Mouse (Mus musculus): ENCODE results near the gene Pitpnm2. TPM values are rescaled to one million over a fixed set of nuclear protein-coding genes. Genes with fewer than 3 reads are reported as not detected.

The Pitpnm2 gene
- polyA plus RNA-seq, 1 experiment from 2014 or later = 7.5 TPM

DNA sequence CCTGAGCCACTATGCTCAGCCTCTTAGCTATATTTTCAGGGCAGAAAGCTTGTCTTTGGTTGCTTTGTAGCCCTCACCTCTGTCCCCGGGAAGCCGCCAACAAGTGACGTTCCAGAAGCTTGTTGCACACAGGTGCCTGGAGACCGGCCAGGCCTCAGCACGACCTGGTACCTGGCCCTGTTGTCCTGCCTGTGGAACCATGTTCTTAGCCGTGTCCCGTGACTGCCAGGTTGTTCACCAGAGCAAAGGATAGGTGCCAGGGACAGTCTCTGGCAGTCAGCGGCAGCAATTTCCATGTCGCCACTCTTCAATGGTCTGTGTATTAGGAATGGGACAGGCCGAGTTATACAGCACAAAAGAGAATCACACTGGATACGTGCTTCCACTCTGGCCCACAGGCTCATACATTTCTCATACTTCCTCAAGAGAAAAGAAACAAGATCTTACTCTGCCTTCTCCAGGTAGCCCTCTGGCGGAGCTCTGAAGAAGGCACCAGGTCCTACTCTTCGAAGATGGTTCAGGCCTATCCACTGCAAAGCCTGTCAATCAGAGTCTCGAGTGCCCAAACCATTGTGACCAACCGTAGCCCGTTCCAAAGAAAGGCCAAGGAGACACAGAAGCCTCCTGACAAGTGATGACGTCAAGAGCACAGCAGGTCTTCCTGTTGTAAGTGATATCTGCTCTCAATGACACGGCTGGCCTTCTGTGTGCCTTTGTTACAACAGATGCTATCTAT, 39.1 kb downstream of the Pitpnm2 start:
- Histone ChIP-seq H3K4me3 (no peak overlapping the region), H3K4me2 (no peak overlapping the region), H3K4me1 (replicated peaks) (peaks cover 91% of the 10 kb centered on the region), H3K9me3 (replicated peaks) (no peaks in the 10 kb centered on the region), H3K36me3 (peaks cover 7% of the 10 kb centered on the region), H3K27me3 (replicated peaks) (no peaks in the 10 kb centered on the region), H3K27ac (ENCODE audit: poor library complexity, severe bottlenecking) (peak overlapping the region; percentile 67), H3K9ac (no peak overlapping the region)
- no peak for ATAC-seq (ENCODE audit: insufficient number of reproducible peaks, low FRiP score)
- WGBS = 56% methylated on average over 18 of the region's 18 CpGs

DNA sequence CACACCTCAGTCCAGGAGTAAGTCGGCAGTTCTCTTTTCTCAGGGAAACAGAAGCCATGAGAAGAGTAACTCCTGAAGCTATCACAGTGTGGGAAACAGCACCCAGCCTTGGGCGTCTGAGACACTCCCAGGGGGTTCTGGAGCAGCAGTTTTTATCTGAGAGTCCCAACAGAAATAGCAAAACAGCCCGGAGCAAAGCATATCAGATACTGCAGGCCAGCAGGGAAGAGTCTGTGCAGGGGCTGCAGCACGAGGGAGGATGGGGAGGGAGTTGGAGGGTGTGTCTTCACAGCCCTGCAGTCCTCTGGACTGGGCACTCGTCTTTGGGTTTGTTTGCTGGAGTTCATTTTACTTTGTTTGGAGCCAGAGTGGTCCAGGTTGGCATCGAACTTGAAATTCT, 39.7 kb downstream of the Pitpnm2 start:
- Histone ChIP-seq H3K4me1 (replicated peaks) (peaks cover 91% of the 10 kb centered on the region), H3K27me3 (replicated peaks) (no peaks in the 10 kb centered on the region), H3K9ac (peak overlapping the region; percentile 28; the same call in 1 of the 2 replicates), H3K36me3 (peaks cover 4% of the 10 kb centered on the region; the same call in 1 of the 2 replicates), H3K27ac (ENCODE audit: poor library complexity, severe bottlenecking) (peak overlapping the region; percentile 67), H3K4me3 (no peak overlapping the region), H3K9me3 (replicated peaks) (no peaks in the 10 kb centered on the region), H3K4me2 (peak overlapping the region; percentile 6; the same call in 1 of the 2 replicates)
- ATAC-seq (ENCODE audit: insufficient number of reproducible peaks, low FRiP score) = no peak
- WGBS = 17% methylated on average over 6 of the region's 6 CpGs

GRCm38 (mm10) chr5:124208030-124208429, 41.5 kb downstream of the Pitpnm2 start:
- ATAC-seq (ENCODE audit: insufficient number of reproducible peaks, low FRiP score) = no peak
- Histone ChIP-seq H3K9me3 (replicated peaks) (no peaks in the 10 kb centered on the region), H3K4me2 (no peak overlapping the region), H3K4me3 (no peak overlapping the region), H3K9ac (peak overlapping the region; percentile 56; the same call in 1 of the 2 replicates), H3K36me3 (peaks cover 4% of the 10 kb centered on the region; the same call in 1 of the 2 replicates), H3K27me3 (replicated peaks) (no peaks in the 10 kb centered on the region), H3K27ac (ENCODE audit: poor library complexity, severe bottlenecking) (peak overlapping the region; percentile 99), H3K4me1 (replicated peaks) (peaks cover 89% of the 10 kb centered on the region)
- WGBS = 69% methylated on average over 8 of the region's 8 CpGs

DNA sequence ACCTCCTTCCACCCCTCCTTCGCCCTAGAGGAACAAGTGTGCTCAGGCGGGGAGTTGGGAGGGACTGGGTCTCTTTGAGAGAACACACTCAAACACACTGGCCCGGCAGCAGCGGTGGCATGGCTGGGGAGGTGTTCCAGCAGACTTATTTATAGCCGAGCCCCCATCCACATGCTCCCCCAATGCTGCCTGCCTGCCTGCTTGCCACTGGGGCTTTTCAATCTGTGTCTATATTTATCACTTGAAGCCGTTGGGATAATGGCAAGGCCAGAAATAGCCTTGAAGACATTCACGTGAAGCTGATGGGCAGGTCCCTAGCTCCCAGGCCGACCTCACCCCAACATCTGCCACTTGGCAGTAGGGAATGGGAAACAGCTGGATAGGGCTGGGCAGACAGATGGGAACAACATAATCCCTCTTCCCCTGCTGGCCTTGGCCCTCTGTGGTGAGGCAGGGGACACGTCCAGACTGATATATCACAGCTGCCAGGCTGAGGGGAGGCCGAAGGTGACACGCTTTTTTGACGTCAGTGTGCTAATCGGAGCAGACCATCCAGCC, 43.0 kb downstream of the Pitpnm2 start:
- peak; percentile 44 for ATAC-seq (ENCODE audit: insufficient number of reproducible peaks, low FRiP score)
- Histone ChIP-seq H3K9ac (peak overlapping the region; percentile 65), H3K27ac (ENCODE audit: poor library complexity, severe bottlenecking) (peak overlapping the region; percentile 99), H3K27me3 (replicated peaks) (no peaks in the 10 kb centered on the region), H3K4me2 (peak overlapping the region; percentile 43), H3K36me3 (peaks cover 4% of the 10 kb centered on the region; the same call in 1 of the 2 replicates), H3K4me3 (no peak overlapping the region), H3K9me3 (replicated peaks) (no peaks in the 10 kb centered on the region), H3K4me1 (replicated peaks) (peaks cover 94% of the 10 kb centered on the region)
- 15% methylated on average over 13 of the region's 13 CpGs for WGBS

DNA sequence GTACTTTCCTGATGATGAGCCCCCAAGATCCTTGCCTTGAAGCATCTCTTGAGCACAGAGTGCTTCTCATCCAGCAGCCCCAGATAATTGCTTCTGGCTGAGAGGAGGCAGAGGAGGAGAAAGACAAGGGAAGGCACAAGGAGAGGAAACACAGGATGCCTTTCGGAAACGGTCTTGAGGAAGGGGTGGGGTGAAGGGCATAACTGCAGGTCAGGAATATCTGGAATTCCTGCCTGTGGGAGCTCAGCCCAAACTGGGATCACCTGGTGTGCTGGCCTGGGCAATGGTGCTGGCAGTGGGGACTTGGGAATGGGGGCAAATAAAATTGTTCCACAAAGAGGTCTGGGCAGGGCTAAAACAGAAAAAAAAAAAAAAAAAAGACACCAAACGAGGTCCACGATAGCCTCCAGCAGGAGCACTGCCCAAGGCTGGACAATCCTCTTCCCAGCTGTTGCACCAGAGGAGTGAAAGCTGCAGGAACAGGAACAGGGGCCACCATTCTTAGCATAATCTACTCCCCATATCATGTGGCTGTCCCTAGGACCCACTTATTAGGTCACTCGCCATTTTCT, 43.7 kb downstream of the Pitpnm2 start:
- Histone ChIP-seq H3K36me3 (peaks cover 4% of the 10 kb centered on the region; the same call in 1 of the 2 replicates), H3K27ac (ENCODE audit: poor library complexity, severe bottlenecking) (peak overlapping the region; percentile 99), H3K4me2 (peak overlapping the region; percentile 43), H3K4me1 (replicated peaks) (peaks cover 92% of the 10 kb centered on the region), H3K27me3 (replicated peaks) (no peaks in the 10 kb centered on the region), H3K4me3 (no peak overlapping the region), H3K9ac (peak overlapping the region; percentile 65), H3K9me3 (replicated peaks) (no peaks in the 10 kb centered on the region)
- no peak for ATAC-seq (ENCODE audit: insufficient number of reproducible peaks, low FRiP score)
- 20% methylated on average over 5 of the region's 5 CpGs for WGBS

- no peak overlapping the region for H3K4me2 ChIP-seq
- WGBS = 72% methylated on average over 9 of the region's 9 CpGs
- peaks cover 4% of the 10 kb centered on the region; the same call in 1 of the 2 replicates for H3K36me3 ChIP-seq
- H3K4me3 ChIP-seq = no peak overlapping the region
- H3K27ac ChIP-seq (ENCODE audit: poor library complexity, severe bottlenecking) = peak overlapping the region; percentile 99
- no peaks in the 10 kb centered on the region for H3K9me3 ChIP-seq (replicated peaks)
- H3K4me1 ChIP-seq (replicated peaks) = peaks cover 92% of the 10 kb centered on the region
- peak overlapping the region; percentile 65 for H3K9ac ChIP-seq
- H3K27me3 ChIP-seq (replicated peaks) = no peaks in the 10 kb centered on the region
- no peak for ATAC-seq (ENCODE audit: insufficient number of reproducible peaks, low FRiP score)
Measured at GRCm38 (mm10) chr5:124205211-124205610, 44.3 kb downstream of the Pitpnm2 start.

DNA sequence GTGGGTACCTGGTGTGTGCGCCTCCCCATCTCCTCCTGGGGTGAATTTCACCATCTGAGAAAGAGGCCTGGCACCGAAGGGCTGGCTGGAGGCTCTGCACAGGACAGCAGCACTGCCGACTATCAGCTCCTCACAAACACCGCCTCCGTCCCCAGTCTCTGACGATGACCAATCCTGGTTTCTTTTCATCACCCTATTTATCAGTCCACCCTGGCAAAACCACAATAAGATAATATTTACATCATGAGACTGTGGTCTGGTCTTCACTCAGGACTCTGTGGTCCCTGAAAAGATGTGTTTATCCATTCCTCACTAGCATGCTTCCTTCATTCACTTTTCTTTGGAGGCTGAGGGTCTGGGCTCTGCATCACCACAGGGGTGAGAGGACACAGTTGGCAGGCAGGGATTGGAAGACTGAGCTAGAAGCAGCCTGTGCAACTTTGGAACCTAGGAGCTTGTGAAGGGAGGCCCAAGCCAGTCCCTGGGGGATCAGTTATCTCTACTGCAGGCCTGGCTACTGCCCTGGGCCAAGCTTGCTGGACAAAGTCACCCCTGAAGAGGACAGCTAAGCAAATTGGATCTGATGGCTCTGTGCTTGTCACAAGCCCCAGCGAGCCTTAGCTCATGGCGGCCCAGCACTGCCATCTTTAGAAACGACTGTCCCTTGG, 45.3 kb downstream of the Pitpnm2 start:
- Histone ChIP-seq H3K27ac (ENCODE audit: poor library complexity, severe bottlenecking) (peak overlapping the region; percentile 99), H3K9ac (peak overlapping the region; percentile 25; the same call in 1 of the 2 replicates), H3K27me3 (replicated peaks) (no peaks in the 10 kb centered on the region), H3K9me3 (replicated peaks) (no peaks in the 10 kb centered on the region), H3K4me3 (no peak overlapping the region), H3K4me1 (replicated peaks) (peaks cover 93% of the 10 kb centered on the region), H3K4me2 (no peak overlapping the region), H3K36me3 (peaks cover 4% of the 10 kb centered on the region; the same call in 1 of the 2 replicates)
- ATAC-seq (ENCODE audit: insufficient number of reproducible peaks, low FRiP score) = no peak
- WGBS = 43% methylated on average over 9 of the region's 9 CpGs

DNA sequence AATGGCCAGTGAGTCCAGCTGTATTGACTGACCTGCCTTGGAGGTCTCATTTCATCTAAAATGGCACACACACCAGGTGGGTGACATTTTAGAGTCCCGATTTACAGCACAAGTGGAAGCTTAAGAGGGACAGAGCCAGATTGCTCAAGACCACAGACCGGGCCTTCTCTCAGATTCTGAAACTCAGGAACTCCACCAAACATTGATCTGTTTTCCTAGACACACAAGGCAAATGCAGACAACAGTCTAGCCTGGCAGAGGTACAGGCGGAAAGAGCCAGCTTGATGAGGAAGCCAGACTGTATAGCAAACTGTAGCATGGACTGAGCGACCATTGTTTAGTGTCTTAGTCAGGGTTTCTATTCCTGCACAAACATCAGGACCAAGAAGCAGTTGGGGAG, 46.3 kb downstream of the Pitpnm2 start:
- no peaks in the 10 kb centered on the region for H3K9me3 ChIP-seq (replicated peaks)
- no peaks in the 10 kb centered on the region for H3K36me3 ChIP-seq
- H3K4me3 ChIP-seq = no peak overlapping the region
- no peak overlapping the region for H3K9ac ChIP-seq
- no peak for ATAC-seq (ENCODE audit: insufficient number of reproducible peaks, low FRiP score)
- H3K27ac ChIP-seq (ENCODE audit: poor library complexity, severe bottlenecking) = peak overlapping the region; percentile 51; the same call in 1 of the 2 replicates
- no peaks in the 10 kb centered on the region for H3K27me3 ChIP-seq (replicated peaks)
- H3K4me1 ChIP-seq (replicated peaks) = peaks cover 96% of the 10 kb centered on the region
- no peak overlapping the region for H3K4me2 ChIP-seq
- WGBS = 82% methylated on average over 4 of the region's 4 CpGs

- no peak overlapping the region; the same call in 1 of the 2 replicates for H3K9ac ChIP-seq
- WGBS = 37% methylated on average over 4 of the region's 4 CpGs
- H3K36me3 ChIP-seq = no peaks in the 10 kb centered on the region
- H3K27me3 ChIP-seq (replicated peaks) = no peaks in the 10 kb centered on the region
- no peak overlapping the region for H3K4me2 ChIP-seq
- peaks cover 94% of the 10 kb centered on the region for H3K4me1 ChIP-seq (replicated peaks)
- no peak overlapping the region for H3K4me3 ChIP-seq
- no peak for ATAC-seq (ENCODE audit: insufficient number of reproducible peaks, low FRiP score)
- H3K27ac ChIP-seq (ENCODE audit: poor library complexity, severe bottlenecking) = peak overlapping the region; percentile 53
- H3K9me3 ChIP-seq (replicated peaks) = no peaks in the 10 kb centered on the region
Measured at GRCm38 (mm10) chr5:124202071-124202470, 47.5 kb downstream of the Pitpnm2 start.

- no peak for ATAC-seq (ENCODE audit: insufficient number of reproducible peaks, low FRiP score)
- no peaks in the 10 kb centered on the region for H3K9me3 ChIP-seq (replicated peaks)
- H3K36me3 ChIP-seq = no peaks in the 10 kb centered on the region
- H3K27me3 ChIP-seq (replicated peaks) = no peaks in the 10 kb centered on the region
- H3K4me2 ChIP-seq = no peak overlapping the region
- H3K4me3 ChIP-seq = no peak overlapping the region
- 67% methylated on average over 2 of the region's 2 CpGs for WGBS
- peak overlapping the region; percentile 13; the same call in 1 of the 2 replicates for H3K9ac ChIP-seq
- H3K4me1 ChIP-seq (replicated peaks) = peaks cover 94% of the 10 kb centered on the region
- H3K27ac ChIP-seq (ENCODE audit: poor library complexity, severe bottlenecking) = peak overlapping the region; percentile 53
Measured at GRCm38 (mm10) chr5:124201564-124201963, 48.0 kb downstream of the Pitpnm2 start.

GRCm38 (mm10) chr5:124200844-124201243, 48.7 kb downstream of the Pitpnm2 start:
- ATAC-seq (ENCODE audit: insufficient number of reproducible peaks, low FRiP score) = no peak
- Histone ChIP-seq H3K9me3 (replicated peaks) (no peaks in the 10 kb centered on the region), H3K4me2 (no peak overlapping the region), H3K27ac (ENCODE audit: poor library complexity, severe bottlenecking) (no peak overlapping the region; the same call in 1 of the 2 replicates), H3K36me3 (no peaks in the 10 kb centered on the region), H3K27me3 (replicated peaks) (no peaks in the 10 kb centered on the region), H3K9ac (no peak overlapping the region), H3K4me3 (no peak overlapping the region), H3K4me1 (replicated peaks) (peaks cover 91% of the 10 kb centered on the region)
- 36% methylated on average over 5 of the region's 5 CpGs for WGBS
